Mouse (Mus musculus): ENCODE measurements around the gene Gm20671. TPM values are rescaled to one million over a fixed set of nuclear protein-coding genes. Genes with fewer than 3 reads are reported as not detected.
A peak's percentile ranks its signal among the peaks of the same experiment; 100 is the strongest.

Gene Gm20671
- polyA plus RNA-seq, 1 experiment from 2014 or later = not detected

- Histone ChIP-seq H3K4me1 (ENCODE audit: control insufficient read depth, insufficient read depth, low read length) (peaks cover 3% of the 10 kb centered on the region; the same call in 1 of the 2 replicates), H3K4me3 (replicated peaks; ENCODE audit: low read length) (peak overlapping the region; percentile 79), H3K9ac (ENCODE audit: low read length) (peak overlapping the region; percentile 87), H3K4me2 (ENCODE audit: low read depth, low read length) (peak overlapping the region; percentile 82), H3K27ac (ENCODE audit: low read length) (peak overlapping the region; percentile 94), H3K27me3 (ENCODE audit: control insufficient read depth, insufficient read depth, low read length) (no peaks in the 10 kb centered on the region), H3K9me3 (replicated peaks; ENCODE audit: control insufficient read depth, low read length) (no peaks in the 10 kb centered on the region), H3K36me3 (ENCODE audit: control insufficient read depth, insufficient read depth, low read length) (no peaks in the 10 kb centered on the region)
- WGBS = under 1% methylated on average over 55 of the region's 55 CpGs
- ATAC-seq (ENCODE audit: insufficient read depth, low FRiP score) = peak; percentile 98
These were observed 113.0 kb downstream of the Gm20671 start for GRCm38 (mm10) chr5:32713703-32714467.

GRCm38 (mm10) chr5:32713042-32713702 lies 113.7 kb downstream of the Gm20671 start:
- H3K4me3 ChIP-seq (replicated peaks; ENCODE audit: low read length) = peak overlapping the region; percentile 79
- H3K36me3 ChIP-seq (ENCODE audit: control insufficient read depth, insufficient read depth, low read length) = no peaks in the 10 kb centered on the region
- no peaks in the 10 kb centered on the region for H3K27me3 ChIP-seq (ENCODE audit: control insufficient read depth, insufficient read depth, low read length)
- H3K4me2 ChIP-seq (ENCODE audit: low read depth, low read length) = peak overlapping the region; percentile 82
- H3K9me3 ChIP-seq (replicated peaks; ENCODE audit: control insufficient read depth, low read length) = no peaks in the 10 kb centered on the region
- ATAC-seq (ENCODE audit: insufficient read depth, low FRiP score) = no peak
- H3K4me1 ChIP-seq (ENCODE audit: control insufficient read depth, insufficient read depth, low read length) = peaks cover 3% of the 10 kb centered on the region; the same call in 1 of the 2 replicates
- peak overlapping the region; percentile 87 for H3K9ac ChIP-seq (ENCODE audit: low read length)
- 23% methylated on average over 2 of the region's 2 CpGs for WGBS
- H3K27ac ChIP-seq (ENCODE audit: low read length) = peak overlapping the region; percentile 94

GRCm38 (mm10) chr5:32712221-32713041 lies 114.5 kb downstream of the Gm20671 start:
- no peaks in the 10 kb centered on the region for H3K36me3 ChIP-seq (ENCODE audit: control insufficient read depth, insufficient read depth, low read length)
- no peaks in the 10 kb centered on the region for H3K9me3 ChIP-seq (replicated peaks; ENCODE audit: control insufficient read depth, low read length)
- 0 out of 2 replicates have a peak overlapping the region, but pooled peaks have one; percentile 82 for H3K4me2 ChIP-seq (ENCODE audit: low read depth, low read length)
- H3K27ac ChIP-seq (ENCODE audit: low read length) = no peak overlapping the region
- no peak overlapping the region for H3K4me3 ChIP-seq (replicated peaks; ENCODE audit: low read length)
- H3K27me3 ChIP-seq (ENCODE audit: control insufficient read depth, insufficient read depth, low read length) = no peaks in the 10 kb centered on the region
- 73% methylated on average over 4 of the region's 4 CpGs for WGBS
- no peak for ATAC-seq (ENCODE audit: insufficient read depth, low FRiP score)
- peaks cover 3% of the 10 kb centered on the region; the same call in 1 of the 2 replicates for H3K4me1 ChIP-seq (ENCODE audit: control insufficient read depth, insufficient read depth, low read length)
- no peak overlapping the region for H3K9ac ChIP-seq (ENCODE audit: low read length)

GRCm38 (mm10) chr5:32711485-32711884 lies 115.4 kb downstream of the Gm20671 start:
- Histone ChIP-seq H3K9ac (ENCODE audit: low read length) (no peak overlapping the region), H3K4me2 (ENCODE audit: low read depth, low read length) (no peak overlapping the region), H3K36me3 (ENCODE audit: control insufficient read depth, insufficient read depth, low read length) (no peaks in the 10 kb centered on the region), H3K27ac (ENCODE audit: low read length) (no peak overlapping the region; the same call in 1 of the 2 replicates), H3K4me3 (replicated peaks; ENCODE audit: low read length) (no peak overlapping the region), H3K27me3 (ENCODE audit: control insufficient read depth, insufficient read depth, low read length) (no peaks in the 10 kb centered on the region), H3K4me1 (ENCODE audit: control insufficient read depth, insufficient read depth, low read length) (peaks cover 3% of the 10 kb centered on the region; the same call in 1 of the 2 replicates), H3K9me3 (replicated peaks; ENCODE audit: control insufficient read depth, low read length) (no peaks in the 10 kb centered on the region)
- ATAC-seq (ENCODE audit: insufficient read depth, low FRiP score) = no peak
- WGBS = 79% methylated on average over 5 of the region's 5 CpGs

- Histone ChIP-seq H3K4me3 (replicated peaks; ENCODE audit: low read length) (no peak overlapping the region), H3K27ac (ENCODE audit: low read length) (no peak overlapping the region), H3K9me3 (replicated peaks; ENCODE audit: control insufficient read depth, low read length) (no peaks in the 10 kb centered on the region), H3K4me2 (ENCODE audit: low read depth, low read length) (no peak overlapping the region), H3K27me3 (ENCODE audit: control insufficient read depth, insufficient read depth, low read length) (no peaks in the 10 kb centered on the region), H3K36me3 (ENCODE audit: control insufficient read depth, insufficient read depth, low read length) (no peaks in the 10 kb centered on the region), H3K9ac (ENCODE audit: low read length) (no peak overlapping the region), H3K4me1 (ENCODE audit: control insufficient read depth, insufficient read depth, low read length) (no peaks in the 10 kb centered on the region)
- ATAC-seq (ENCODE audit: insufficient read depth, low FRiP score) = no peak
- WGBS = 55% methylated on average over 2 of the region's 2 CpGs
These were observed 120.6 kb downstream of the Gm20671 start for GRCm38 (mm10) chr5:32706226-32706780.

GRCm38 (mm10) chr5:32697208-32697867 lies 129.6 kb downstream of the Gm20671 start:
- no peak overlapping the region for H3K4me2 ChIP-seq (ENCODE audit: low read depth, low read length)
- 55% methylated on average over 5 of the region's 5 CpGs for WGBS

GRCm38 (mm10) chr5:32693411-32693810 lies 133.5 kb downstream of the Gm20671 start:
- Histone ChIP-seq H3K27ac (ENCODE audit: low read length) (no peak overlapping the region), H3K4me3 (replicated peaks; ENCODE audit: low read length) (no peak overlapping the region), H3K9me3 (replicated peaks; ENCODE audit: control insufficient read depth, low read length) (no peaks in the 10 kb centered on the region), H3K27me3 (ENCODE audit: control insufficient read depth, insufficient read depth, low read length) (no peaks in the 10 kb centered on the region), H3K9ac (ENCODE audit: low read length) (no peak overlapping the region), H3K4me1 (ENCODE audit: control insufficient read depth, insufficient read depth, low read length) (no peaks in the 10 kb centered on the region), H3K36me3 (ENCODE audit: control insufficient read depth, insufficient read depth, low read length) (no peaks in the 10 kb centered on the region), H3K4me2 (ENCODE audit: low read depth, low read length) (no peak overlapping the region)
- no peak for ATAC-seq (ENCODE audit: insufficient read depth, low FRiP score)
- 40% methylated on average over 2 of the region's 2 CpGs for WGBS

More at GRCm38 (mm10) chr5:32697208-32697867, 129.6 kb downstream of the Gm20671 start:
- ATAC-seq (ENCODE audit: insufficient read depth, low FRiP score) = 0 out of 2 replicates have a peak, but pooled peaks have one; percentile 44
- Histone ChIP-seq H3K36me3 (ENCODE audit: control insufficient read depth, insufficient read depth, low read length) (no peaks in the 10 kb centered on the region), H3K9ac (ENCODE audit: low read length) (no peak overlapping the region), H3K9me3 (replicated peaks; ENCODE audit: control insufficient read depth, low read length) (no peaks in the 10 kb centered on the region), H3K4me1 (ENCODE audit: control insufficient read depth, insufficient read depth, low read length) (no peaks in the 10 kb centered on the region), H3K27ac (ENCODE audit: low read length) (0 out of 2 replicates have a peak overlapping the region, but pooled peaks have one; percentile 44), H3K4me3 (replicated peaks; ENCODE audit: low read length) (no peak overlapping the region), H3K27me3 (ENCODE audit: control insufficient read depth, insufficient read depth, low read length) (no peaks in the 10 kb centered on the region)

Measured in stomach, embryonic 16.5 days (tissue).